Mouse (Mus musculus): Measurements from ENCODE around the gene Slc16a3.

Gene Slc16a3

GRCm38 (mm10) chr11:120948861-120949851, 876 bp downstream of the Slc16a3 start:
- in situ Hi-C loops (cut with MseI, MboI) = no loop called here

GRCm38 (mm10) chr11:120949863-120950262, 1.6 kb downstream of the Slc16a3 start:
- in situ Hi-C loops (cut with MseI, MboI) = no loop called here

- in situ Hi-C loops (cut with MseI, MboI) = no loop called here
These were observed 2.3 kb downstream of the Slc16a3 start for GRCm38 (mm10) chr11:120950281-120951202.

- in situ Hi-C loops (cut with MseI, MboI) = no loop called here
These were observed 3.0 kb downstream of the Slc16a3 start for GRCm38 (mm10) chr11:120951237-120951636.

GRCm38 (mm10) chr11:120951731-120952730, 3.8 kb downstream of the Slc16a3 start:
- in situ Hi-C loops (cut with MseI, MboI) = no loop called here

- in situ Hi-C loops (cut with MseI, MboI) = no loop called here
These were observed 6.7 kb downstream of the Slc16a3 start for GRCm38 (mm10) chr11:120954936-120955335.

GRCm38 (mm10) chr11:120955701-120956100, 7.4 kb downstream of the Slc16a3 start:
- in situ Hi-C loops (cut with MseI, MboI) = no loop called here

- in situ Hi-C loops (cut with MseI, MboI) = no loop called here
These were observed 8.8 kb downstream of the Slc16a3 start for GRCm38 (mm10) chr11:120957052-120957451.

GRCm38 (mm10) chr11:120957731-120958257, 9.5 kb downstream of the Slc16a3 start:
- in situ Hi-C loops (cut with MseI, MboI) = no loop called here

GRCm38 (mm10) chr11:120959066-120959465, 10.8 kb downstream of the Slc16a3 start:
- in situ Hi-C loops (cut with MseI, MboI) = no loop called here

- in situ Hi-C loops (cut with MseI, MboI) = no loop called here
These were observed 11.3 kb downstream of the Slc16a3 start for GRCm38 (mm10) chr11:120959564-120959963.

GRCm38 (mm10) chr11:120960248-120960647, 12.0 kb downstream of the Slc16a3 start:
- in situ Hi-C loops (cut with MseI, MboI) = no loop called here

GRCm38 (mm10) chr11:120961594-120961993, 13.3 kb downstream of the Slc16a3 start:
- in situ Hi-C loops (cut with MseI, MboI) = no loop called here

GRCm38 (mm10) chr11:120962050-120962771, 13.9 kb downstream of the Slc16a3 start:
- in situ Hi-C loops (cut with MseI, MboI) = no loop called here

- in situ Hi-C loops (cut with MseI, MboI) = no loop called here
These were observed 14.6 kb downstream of the Slc16a3 start for GRCm38 (mm10) chr11:120962909-120963308.

GRCm38 (mm10) chr11:120964195-120965157, 16.2 kb downstream of the Slc16a3 start:
- in situ Hi-C loops (cut with MseI, MboI) = no loop called here

- in situ Hi-C loops (cut with MseI, MboI) = no loop called here
These were observed 17.3 kb downstream of the Slc16a3 start for GRCm38 (mm10) chr11:120965587-120965986.

GRCm38 (mm10) chr11:120969742-120970141, 21.5 kb downstream of the Slc16a3 start:
- in situ Hi-C loops (cut with MseI, MboI) = no loop called here

- in situ Hi-C loops (cut with MseI, MboI) = no loop called here
These were observed 23.0 kb downstream of the Slc16a3 start for GRCm38 (mm10) chr11:120971237-120971636.

Data from mouse trophoblast stem cell (cell line).